Mouse (Mus musculus): Measurements from ENCODE around the gene Slc12a9. TPM values are rescaled to one million over a fixed set of nuclear protein-coding genes. Genes with fewer than 3 reads are reported as not detected.

Slc12a9 gene
- total and polyA plus RNA-seq, 3 experiments, result 8.8 to 12.1 TPM; not detected in 1

DNA sequence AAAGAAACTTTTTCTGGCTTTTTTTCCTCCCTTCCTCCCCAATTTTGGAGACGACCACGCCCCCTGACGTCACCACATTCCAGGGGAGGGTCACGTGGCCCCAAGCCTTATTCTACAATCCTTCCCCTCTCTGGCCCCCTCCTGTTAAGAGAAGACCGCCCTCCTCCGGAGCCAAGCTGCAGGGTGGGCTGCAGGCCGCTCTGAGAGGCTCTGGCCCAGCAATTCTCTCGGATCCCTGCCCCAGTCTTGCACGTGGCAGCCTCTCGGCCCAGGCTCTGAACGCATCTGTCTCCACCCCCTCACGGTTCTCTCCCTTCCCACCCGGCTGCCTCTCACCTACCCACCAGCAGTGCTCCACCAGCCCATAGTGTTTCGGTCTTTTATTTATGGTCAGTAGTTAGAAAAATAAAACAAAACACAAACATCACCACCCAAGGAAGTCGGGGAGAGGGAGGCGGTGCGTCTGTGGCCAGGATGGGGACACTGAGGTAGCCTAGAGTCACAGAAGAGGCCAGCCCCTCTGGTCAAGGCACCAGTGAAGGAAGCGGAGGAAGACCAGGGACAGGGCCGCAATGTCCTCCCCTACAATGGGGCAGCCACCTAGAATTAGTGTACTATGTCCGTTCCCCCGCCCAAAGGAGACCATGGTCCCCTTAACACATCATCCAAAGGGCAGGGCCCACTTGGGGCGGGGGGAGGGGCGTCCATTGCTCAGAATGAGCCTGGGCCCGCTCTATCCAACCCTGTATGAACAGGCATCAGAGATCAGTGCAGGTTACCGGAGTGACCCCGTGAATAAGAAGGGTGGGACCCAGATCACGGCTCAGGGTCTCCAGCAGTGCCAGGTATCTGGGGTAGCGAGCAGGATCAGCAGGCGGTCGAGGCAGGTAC is 19.0 kb downstream of the Slc12a9 start, which contains the start of gene Trip6:
Gene Trip6, minus strand, starts transcription at position 212 of the 891 bp plus-strand sequence.
- no peak within 1 kb of the TSS for H3K27ac ChIP-seq (ENCODE audit: control insufficient read depth, low read depth, low read length)
- no peak within 1 kb of the TSS for H3K4me3 ChIP-seq (ENCODE audit: control insufficient read depth in 1 of 2, insufficient read depth in 1 of 2, low read depth in 2 of 2, low read length in 2 of 2)
- DNase-seq (ENCODE audit: low read depth, low spot score), result no peak
- no peaks in the 10 kb centered on the region for H3K27me3 ChIP-seq (ENCODE audit: control insufficient read depth in 1 of 2, insufficient read depth in 2 of 2, low read length in 2 of 2)
- no peak within 1 kb of the TSS for H3K9ac ChIP-seq (ENCODE audit: control insufficient read depth, low read depth, low read length, poor library complexity, severe bottlenecking)
- H3K36me3 ChIP-seq (ENCODE audit: control insufficient read depth in 1 of 2, insufficient read depth in 2 of 2, low read length in 2 of 2), result peaks cover 0 to 13% of the 10 kb centered on the region in 2 experiments; a peak in 3 of 4 replicates
- TF ChIP-seq NRF1 (IDR thresholded peaks at IDR 0.05; ENCODE audit: insufficient read depth, low read depth, low read length, poor library complexity, severe bottlenecking) (no peak), ETS1 (IDR thresholded peaks at IDR 0.05; ENCODE audit: low read depth, low read length) (no peak), ZNF384 (IDR thresholded peaks at IDR 0.05; ENCODE audit: low read depth, low read length) (no peak), CTCF (IDR thresholded peaks at IDR 0.05 in 2 of 3, conservative IDR thresholded peaks at IDR 0.05 in 1 of 3; ENCODE audit: control insufficient read depth in 1 of 3, insufficient read depth in 1 of 3, low read depth in 2 of 3, low read length in 3 of 3, poor library complexity in 1 of 3, severe bottlenecking in 1 of 3) (no peak), MAX (IDR thresholded peaks at IDR 0.05; ENCODE audit: low read length) (no peak), MEF2A (IDR thresholded peaks at IDR 0.05; ENCODE audit: extremely low read depth, insufficient replicate concordance, low read depth, low read length, poor library complexity, severe bottlenecking) (no peak), ZC3H11A (IDR thresholded peaks at IDR 0.05; ENCODE audit: low read depth, low read length) (no peak), POLR2AphosphoS5 (IDR thresholded peaks at IDR 0.05; ENCODE audit: borderline replicate concordance, low read depth, low read length) (no peak), NELFE (IDR thresholded peaks at IDR 0.05; ENCODE audit: low read depth, low read length) (no peak), BHLHE40 (IDR thresholded peaks at IDR 0.05; ENCODE audit: borderline replicate concordance, low read depth, low read length) (no peak)
- peaks cover 16 to 17% of the 10 kb centered on the region in 2 experiments for H3K4me1 ChIP-seq (ENCODE audit: control insufficient read depth in 1 of 2, insufficient read depth in 2 of 2, low read length in 2 of 2)
- H3K79me2 ChIP-seq (ENCODE audit: control insufficient read depth, insufficient read depth, low read length, poor library complexity), result no peaks in the 10 kb centered on the region
- H3K9me3 ChIP-seq (replicated peaks; ENCODE audit: insufficient read depth, low read length), result no peaks in the 10 kb centered on the region

DNA sequence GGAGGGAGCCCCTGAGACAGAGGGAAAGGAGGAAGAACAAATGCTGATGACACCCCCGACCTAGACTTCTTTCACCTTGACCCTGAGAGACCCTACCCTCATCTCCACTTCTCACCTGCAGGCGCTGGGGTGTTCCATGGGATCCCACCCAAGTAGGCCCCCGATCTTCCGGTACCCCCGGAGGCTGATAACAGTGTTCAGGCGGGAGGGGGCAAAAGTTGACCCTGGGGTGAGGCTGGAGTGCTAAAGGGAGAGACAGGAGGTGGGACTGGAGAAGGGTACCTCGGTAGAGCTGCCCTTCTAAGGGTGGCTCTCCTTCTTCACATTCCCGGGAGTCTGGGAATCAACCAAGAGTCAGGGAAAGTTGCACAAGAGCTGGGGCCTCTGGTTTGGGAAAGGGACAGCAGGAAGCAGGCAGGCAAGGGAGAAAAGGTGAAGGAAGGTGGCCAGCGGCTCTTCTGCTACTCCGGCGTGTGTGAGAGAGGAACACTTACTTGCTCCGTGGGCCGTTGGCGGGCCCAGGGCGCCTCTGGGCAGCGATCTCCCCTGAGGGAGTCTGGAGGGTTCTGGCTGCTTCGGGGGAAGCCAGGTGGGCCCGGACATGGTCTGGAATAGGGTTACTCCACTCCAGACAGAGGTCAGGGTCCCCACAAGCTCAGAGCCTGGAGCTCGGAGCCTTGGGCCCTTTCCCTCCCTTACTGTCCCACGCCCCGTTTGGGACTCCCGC is 19.8 kb downstream of the Slc12a9 start:
- H3K27me3 ChIP-seq (ENCODE audit: control insufficient read depth in 1 of 2, insufficient read depth in 2 of 2, low read length in 2 of 2), result no peaks in the 10 kb centered on the region
- H3K9ac ChIP-seq (ENCODE audit: control insufficient read depth, low read depth, low read length, poor library complexity, severe bottlenecking), result no peak overlapping the region
- H3K36me3 ChIP-seq (ENCODE audit: control insufficient read depth in 1 of 2, insufficient read depth in 2 of 2, low read length in 2 of 2), result peaks cover 0 to 13% of the 10 kb centered on the region in 2 experiments; a peak in 2 of 4 replicates
- no peaks in the 10 kb centered on the region for H3K79me2 ChIP-seq (ENCODE audit: control insufficient read depth, insufficient read depth, low read length, poor library complexity)
- H3K4me3 ChIP-seq (ENCODE audit: control insufficient read depth in 1 of 2, insufficient read depth in 1 of 2, low read depth in 2 of 2, low read length in 2 of 2), result no peak overlapping the region
- no peak for DNase-seq (ENCODE audit: low read depth, low spot score)
- TF ChIP-seq ZMIZ1 (IDR thresholded peaks at IDR 0.05; ENCODE audit: low read depth, low read length) (no peak), MEF2A (IDR thresholded peaks at IDR 0.05; ENCODE audit: extremely low read depth, insufficient replicate concordance, low read depth, low read length, poor library complexity, severe bottlenecking) (no peak), EP300 (IDR thresholded peaks at IDR 0.05; ENCODE audit: low read depth in 1 of 2, low read length in 2 of 2) (no peak), UBTF (IDR thresholded peaks at IDR 0.05; ENCODE audit: borderline replicate concordance, insufficient read depth, low read depth, low read length) (no peak), NRF1 (IDR thresholded peaks at IDR 0.05; ENCODE audit: insufficient read depth, low read depth, low read length, poor library complexity, severe bottlenecking) (no peak), ZKSCAN1 (IDR thresholded peaks at IDR 0.05; ENCODE audit: low read depth, low read length) (no peak)
- H3K4me1 ChIP-seq (ENCODE audit: control insufficient read depth in 1 of 2, insufficient read depth in 2 of 2, low read length in 2 of 2), result peaks cover 16 to 17% of the 10 kb centered on the region in 2 experiments
- H3K27ac ChIP-seq (ENCODE audit: control insufficient read depth, low read depth, low read length), result no peak overlapping the region
- no peaks in the 10 kb centered on the region for H3K9me3 ChIP-seq (replicated peaks; ENCODE audit: insufficient read depth, low read length)
